Mouse (Mus musculus) lung, embryonic 14.5 days (tissue): Measurements from ENCODE around the gene Wnt5a. TPM values are rescaled to one million over a fixed set of nuclear protein-coding genes. Genes with fewer than 3 reads are reported as not detected.

Source experiments
- ATAC-seq: fragments of 200-750 bp; cut with Nextera tagmentation; 2 replicates; pipeline ENCODE4 v1.8.0; 2017; ENCODE audit warnings: mild to moderate bottlenecking, moderate TSS enrichment, moderate library complexity; ENCODE audit not compliant: insufficient read depth
- DNase-seq: peaks from one replicate; pipeline ENCODE4 v3.0.0-alpha.2; 2015
- H3K27ac ChIP-seq: fragments of 300-500 bp; sonication (generic); 2 replicates; pipeline ENCODE4 v1.5.1; 2014; ENCODE audit warnings: low read depth, mild to moderate bottlenecking, moderate library complexity
- H3K27me3 ChIP-seq: fragments of 300-500 bp; sonication (generic); 2 replicates; pipeline ENCODE4 v1.6.1; 2014; ENCODE audit warnings: low read length, control low read depth; ENCODE audit not compliant: insufficient read depth
- H3K36me3 ChIP-seq: fragments of 300-500 bp; sonication (generic); 2 replicates; pipeline ENCODE4 v1.6.1; 2014; ENCODE audit warnings: control low read depth; ENCODE audit not compliant: insufficient read depth
- H3K4me1 ChIP-seq: fragments of 300-500 bp; sonication (generic); 2 replicates; pipeline ENCODE4 v1.6.1; 2014; ENCODE audit warnings: antibody characterized with exemption, control low read depth; ENCODE audit not compliant: insufficient read depth
- H3K4me2 ChIP-seq: fragments of 300-500 bp; sonication (generic); 2 replicates; pipeline ENCODE4 v1.6.1; 2014; ENCODE audit warnings: mild to moderate bottlenecking
- H3K4me3 ChIP-seq: fragments of 300-500 bp; sonication (generic); 2 replicates; pipeline ENCODE4 v1.5.1; 2014; ENCODE audit warnings: low read depth, low read length
- H3K9ac ChIP-seq: fragments of 300-500 bp; sonication (generic); 2 replicates; pipeline ENCODE4 v1.6.1; 2014
- H3K9me3 ChIP-seq: fragments of 300-500 bp; sonication (generic); 2 replicates; pipeline ENCODE4 v1.6.1; 2016; ENCODE audit warnings: low read depth, low read length, control low read depth
- CTCF ChIP-seq: IDR thresholded peaks from 2 replicates; pipeline ENCODE4 v1.5.1; 2016; ENCODE audit warnings: antibody characterized with exemption, low read depth
- WGBS: fragments of 180-500 bp; shearing (Covaris S2); extraction: QIAGEN DNeasy Blood & Tissue Kit; methylation state at CpG from one replicate; pipeline ENCODE4 v1.1.7; 2014; 5-methylcytosine and 5-hydroxymethylcytosine counted together
- polyA plus RNA-seq: library from polyadenylated mRNA; unstranded; fragments of >200 nt; fragmentation: Nextera tagmentation; extraction: Ambion mirVana; gene quantifications from 2 replicates; pipeline ENCODE4 v1.2.1, GENCODE M21; 2014

Gene Wnt5a
- polyA plus RNA-seq, 1 experiment from 2014 or later = 16.2 TPM

GRCm38 (mm10) chr14:28475421-28475820 is 29.1 kb upstream of the Wnt5a start:
- H3K4me1 ChIP-seq = no peaks in the 10 kb centered on the region
- no peak overlapping the region for H3K4me2 ChIP-seq
- H3K27me3 ChIP-seq = no peaks in the 10 kb centered on the region
- DNase-seq (no peak), ATAC-seq (no peak)
- no peaks in the 10 kb centered on the region for H3K9me3 ChIP-seq
- no peak overlapping the region for H3K9ac ChIP-seq
- no peak overlapping the region for H3K27ac ChIP-seq
- no peaks in the 10 kb centered on the region for H3K36me3 ChIP-seq
- no peak for TF ChIP-seq CTCF
- 27% methylated on average over 7 of the region's 7 CpGs for WGBS
- no peak overlapping the region for H3K4me3 ChIP-seq

GRCm38 (mm10) chr14:28476746-28477145 is 27.8 kb upstream of the Wnt5a start:
- 52% methylated on average over 3 of the region's 3 CpGs for WGBS
- DNase-seq (no peak), ATAC-seq (no peak)
- Histone ChIP-seq H3K4me2 (no peak overlapping the region), H3K27ac (no peak overlapping the region), H3K9ac (no peak overlapping the region), H3K4me1 (no peaks in the 10 kb centered on the region), H3K4me3 (no peak overlapping the region), H3K36me3 (no peaks in the 10 kb centered on the region), H3K9me3 (no peaks in the 10 kb centered on the region), H3K27me3 (no peaks in the 10 kb centered on the region)
- TF ChIP-seq CTCF = no peak

- H3K4me3 ChIP-seq = no peak overlapping the region
- H3K27me3 ChIP-seq = no peaks in the 10 kb centered on the region
- no peak overlapping the region for H3K4me2 ChIP-seq
- no peak for TF ChIP-seq CTCF
- no peaks in the 10 kb centered on the region for H3K9me3 ChIP-seq
- no peak overlapping the region for H3K27ac ChIP-seq
- H3K36me3 ChIP-seq = no peaks in the 10 kb centered on the region
- DNase-seq = no peak
- H3K9ac ChIP-seq = no peak overlapping the region
- H3K4me1 ChIP-seq = no peaks in the 10 kb centered on the region
- 83% methylated on average over 1 of the region's 1 CpGs for WGBS
- ATAC-seq = no peak
Observed at GRCm38 (mm10) chr14:28480866-28481265, 23.7 kb upstream of the Wnt5a start.

GRCm38 (mm10) chr14:28493806-28494205 is 10.7 kb upstream of the Wnt5a start:
- 83% methylated on average over 4 of the region's 4 CpGs for WGBS
- no peaks in the 10 kb centered on the region for H3K27me3 ChIP-seq

GRCm38 (mm10) chr14:28494273-28494672 is 10.3 kb upstream of the Wnt5a start:
- DNase-seq = no peak
- no peaks in the 10 kb centered on the region for H3K4me1 ChIP-seq
- no peak overlapping the region for H3K4me3 ChIP-seq
- TF ChIP-seq CTCF = no peak
- 66% methylated on average over 5 of the region's 5 CpGs for WGBS
- H3K9ac ChIP-seq = no peak overlapping the region
- no peak overlapping the region for H3K27ac ChIP-seq
- no peaks in the 10 kb centered on the region for H3K36me3 ChIP-seq
- H3K9me3 ChIP-seq = no peaks in the 10 kb centered on the region
- H3K4me2 ChIP-seq = no peak overlapping the region
- H3K27me3 ChIP-seq = no peaks in the 10 kb centered on the region
- no peak for ATAC-seq

More at GRCm38 (mm10) chr14:28493806-28494205, 10.7 kb upstream of the Wnt5a start:
- H3K9me3 ChIP-seq = no peaks in the 10 kb centered on the region
- H3K9ac ChIP-seq = no peak overlapping the region
- ATAC-seq (no peak), DNase-seq (no peak)
- no peak overlapping the region for H3K4me2 ChIP-seq
- H3K36me3 ChIP-seq = no peaks in the 10 kb centered on the region
- no peaks in the 10 kb centered on the region for H3K4me1 ChIP-seq
- no peak overlapping the region for H3K27ac ChIP-seq
- TF ChIP-seq CTCF = no peak
- no peak overlapping the region for H3K4me3 ChIP-seq

- WGBS = 44% methylated on average over 12 of the region's 12 CpGs
- 0 out of 2 replicates have a peak, but pooled peaks cover 14% of the 10 kb centered on the region for H3K27me3 ChIP-seq
- DNase-seq (peak; percentile 70), ATAC-seq (no peak)
- H3K4me2 ChIP-seq = no peak overlapping the region
- no peak for TF ChIP-seq CTCF
- H3K4me3 ChIP-seq = no peak overlapping the region
- H3K9me3 ChIP-seq = no peaks in the 10 kb centered on the region
- no peaks in the 10 kb centered on the region for H3K36me3 ChIP-seq
- no peaks in the 10 kb centered on the region for H3K4me1 ChIP-seq
- H3K27ac ChIP-seq = no peak overlapping the region
- no peak overlapping the region for H3K9ac ChIP-seq
Observed at GRCm38 (mm10) chr14:28501216-28501878, 3.2 kb upstream of the Wnt5a start.

- 79% methylated on average over 2 of the region's 2 CpGs for WGBS
- Histone ChIP-seq H3K36me3 (no peaks in the 10 kb centered on the region), H3K9ac (no peak overlapping the region), H3K4me3 (no peak overlapping the region), H3K27me3 (peaks cover 31% of the 10 kb centered on the region), H3K27ac (no peak overlapping the region), H3K9me3 (no peaks in the 10 kb centered on the region), H3K4me1 (no peaks in the 10 kb centered on the region), H3K4me2 (no peak overlapping the region)
- DNase-seq = no peak
- ATAC-seq = no peak
- no peak for TF ChIP-seq CTCF
Observed at GRCm38 (mm10) chr14:28503276-28503675, 1.3 kb upstream of the Wnt5a start.
